Comparison of ENCODE assay signal across 8 mouse cellular contexts in the genomic region with DNA sequence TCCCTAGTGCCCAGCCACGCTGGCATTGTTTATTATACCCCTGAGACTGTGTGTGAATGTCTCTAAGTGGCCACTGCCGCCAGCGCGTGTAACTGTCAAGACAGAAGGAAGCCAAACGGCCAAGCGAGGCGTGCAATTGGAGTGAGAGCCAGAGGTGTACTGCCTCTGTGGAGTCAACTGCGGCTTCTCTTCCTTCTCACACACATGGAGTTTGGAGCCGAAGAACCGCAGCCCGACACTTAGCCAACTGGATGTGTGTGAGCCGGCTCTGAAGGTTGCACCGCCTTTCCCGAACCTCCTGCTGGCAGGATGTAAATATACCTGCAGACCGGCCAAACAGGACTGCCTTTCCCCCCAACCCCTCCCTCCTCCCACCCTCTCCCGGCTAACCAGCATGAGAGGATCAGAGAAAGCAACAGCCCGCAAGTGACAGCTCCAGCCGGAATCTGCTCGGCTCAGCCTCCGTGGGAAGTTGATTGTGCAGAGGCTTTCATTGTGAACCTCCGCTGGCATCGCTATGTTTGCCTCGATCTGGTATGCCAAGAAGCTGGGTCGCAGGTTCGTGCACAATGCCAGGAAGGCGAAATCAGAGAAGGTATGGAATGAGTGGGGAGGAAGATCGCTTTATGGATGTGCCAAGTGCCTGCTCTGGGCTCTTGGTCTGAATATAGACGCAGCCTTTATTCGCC.
DNase-seq lines count a peak whose midpoint lies in the region; ATAC-seq and TF ChIP-seq lines count a peak whose summit lies in the region.

No protein-coding gene starts in this region.

- no peaks in the 10 kb centered on the region for H3K36me3 ChIP-seq in hindbrain, embryonic 15.5 days
- no peaks in the 10 kb centered on the region for H3K36me3 ChIP-seq in limb, embryonic 12.5 days
- H3K36me3 ChIP-seq in thymus, adult 2 months (ENCODE audit: control insufficient read depth, insufficient read depth, low read length) = no peaks in the 10 kb centered on the region

- peaks cover 12% of the 10 kb centered on the region for H3K4me1 ChIP-seq in hindbrain, embryonic 15.5 days (replicated peaks)
- peaks cover 9% of the 10 kb centered on the region; the same call in 1 of the 2 replicates for H3K4me1 ChIP-seq in limb, embryonic 12.5 days (replicated peaks)
- H3K4me1 ChIP-seq in olfactory bulb, adult 2 months (ENCODE audit: control insufficient read depth, insufficient read depth, low read length) = peaks cover 8% of the 10 kb centered on the region; the same call in 1 of the 2 replicates
- H3K4me1 ChIP-seq in thymus, adult 2 months (replicated peaks; ENCODE audit: control insufficient read depth, insufficient read depth, low read length) = no peaks in the 10 kb centered on the region

- DNase-seq in gastrocnemius, adult 2 months = peak; percentile 15
- DNase-seq in gastrocnemius, postnatal 36 days = no peak
- DNase-seq in adrenal gland, adult 2 months = peak; percentile 37
- DNase-seq in embryo, embryonic 9.5 days (ENCODE audit: extremely low spot score) = peak; percentile 44
- DNase-seq in thymus, adult 2 months = no peak

- H3K4me2 ChIP-seq in hindbrain, embryonic 15.5 days = peak overlapping the region; percentile 67
- peak overlapping the region; percentile 76 for H3K4me2 ChIP-seq in limb, embryonic 12.5 days

- TF ChIP-seq CTCF in gastrocnemius, adult 2 months (IDR thresholded peaks at IDR 0.05) = no peak
- TF ChIP-seq CTCF in olfactory bulb, adult 2 months (IDR thresholded peaks at IDR 0.05; ENCODE audit: insufficient read depth, low read depth, low read length) = no peak
- TF ChIP-seq CTCF in thymus, adult 2 months (IDR thresholded peaks at IDR 0.05; ENCODE audit: borderline replicate concordance, control insufficient read depth, extremely low read depth, insufficient read depth, low read length, poor library complexity) = no peak

- ATAC-seq in hindbrain, embryonic 15.5 days (ENCODE audit: low FRiP score, low read depth) = peak; percentile 85
- peak; percentile 47; the same call in 1 of the 2 replicates for ATAC-seq in limb, embryonic 12.5 days (ENCODE audit: insufficient number of reproducible peaks, insufficient read depth, low FRiP score, low TSS enrichment, low read depth)

- intact Hi-C loops in gastrocnemius, adult 2 months (cut with DNase I) = no loop called here
- intact Hi-C loops in gastrocnemius, postnatal 36 days (cut with DNase I) = no loop called here

- no peak overlapping the region for H3K27ac ChIP-seq in gastrocnemius, adult 2 months
- H3K27ac ChIP-seq in hindbrain, embryonic 15.5 days (replicated peaks) = peak overlapping the region; percentile 80
- no peak overlapping the region for H3K27ac ChIP-seq in limb, embryonic 12.5 days
- H3K27ac ChIP-seq in olfactory bulb, adult 2 months (ENCODE audit: insufficient read depth, low read depth, low read length) = peak overlapping the region; percentile 23; the same call in 1 of the 2 replicates
- H3K27ac ChIP-seq in thymus, adult 2 months (ENCODE audit: control insufficient read depth, insufficient read depth, low read length) = no peak overlapping the region

- no peak for TF ChIP-seq POLR2A in olfactory bulb, adult 2 months (IDR thresholded peaks at IDR 0.05; ENCODE audit: insufficient read depth, low read depth, low read length)
- TF ChIP-seq POLR2A in thymus, adult 2 months (IDR thresholded peaks at IDR 0.05; ENCODE audit: control insufficient read depth, extremely low read depth, insufficient read depth, low read length, poor library complexity) = no peak

- peak overlapping the region; percentile 35 for H3K4me3 ChIP-seq in gastrocnemius, adult 2 months
- peak overlapping the region; percentile 45 for H3K4me3 ChIP-seq in hindbrain, embryonic 15.5 days
- H3K4me3 ChIP-seq in limb, embryonic 12.5 days (replicated peaks) = peak overlapping the region; percentile 38
- H3K4me3 ChIP-seq in olfactory bulb, adult 2 months (ENCODE audit: insufficient read depth, low read depth, low read length) = peak overlapping the region; percentile 44
- no peak overlapping the region for H3K4me3 ChIP-seq in thymus, adult 2 months (ENCODE audit: control insufficient read depth, insufficient read depth, low read length)

- 2% methylated on average over 29 of the region's 29 CpGs for WGBS in hindbrain, embryonic 15.5 days
- WGBS in limb, embryonic 12.5 days = 4% methylated on average over 29 of the region's 29 CpGs
- WGBS in olfactory bulb, adult 2 months = 3% methylated on average over 29 of the region's 29 CpGs
- whole genome bisulfite sequencing in thymus, adult 2 months = 6% methylated on average over 29 of the region's 29 CpGs

- peak overlapping the region; percentile 54 for H3K9ac ChIP-seq in hindbrain, embryonic 15.5 days
- peak overlapping the region; percentile 57 for H3K9ac ChIP-seq in limb, embryonic 12.5 days (replicated peaks)

- no peaks in the 10 kb centered on the region for H3K27me3 ChIP-seq in hindbrain, embryonic 15.5 days
- peaks cover 20% of the 10 kb centered on the region for H3K27me3 ChIP-seq in limb, embryonic 12.5 days
- no peaks in the 10 kb centered on the region for H3K27me3 ChIP-seq in thymus, adult 2 months (ENCODE audit: control insufficient read depth, insufficient read depth, low read length)

- H3K9me3 ChIP-seq in hindbrain, embryonic 15.5 days = no peaks in the 10 kb centered on the region
- no peaks in the 10 kb centered on the region for H3K9me3 ChIP-seq in limb, embryonic 12.5 days

Comparison
In these comparisons a context has a peak if more than half of its experiments do, and no peak if none do; other contexts are left out.
1. DNase-seq: peak in gastrocnemius, adult 2 months (single experiment), adrenal gland, adult 2 months (single experiment) and embryo, embryonic 9.5 days (single experiment); none in gastrocnemius, postnatal 36 days (0 of 2) and thymus, adult 2 months (single experiment).
2. H3K27ac ChIP-seq: peak in hindbrain, embryonic 15.5 days (single experiment) and olfactory bulb, adult 2 months (single experiment); none in gastrocnemius, adult 2 months (single experiment), limb, embryonic 12.5 days (single experiment) and thymus, adult 2 months (single experiment).